Mouse (Mus musculus) hindbrain, embryonic 13.5 days (tissue): Measurements from ENCODE around the gene Crocc. TPM values are rescaled to one million over a fixed set of nuclear protein-coding genes. Genes with fewer than 3 reads are reported as not detected.

Source experiments
- ATAC-seq: fragments of 200-750 bp; cut with Nextera tagmentation; 2 replicates; pipeline ENCODE4 v1.8.0; 2017; ENCODE audit warnings: moderate TSS enrichment; ENCODE audit not compliant: low FRiP score
- H3K27ac ChIP-seq: fragments of 300-500 bp; sonication (generic); 2 replicates; pipeline ENCODE4 v1.5.1; 2015; ENCODE audit warnings: inconsistent platforms, mild to moderate bottlenecking, moderate library complexity
- H3K27me3 ChIP-seq: fragments of 300-500 bp; sonication (generic); 2 replicates; pipeline ENCODE4 v1.6.1; 2015; ENCODE audit warnings: mild to moderate bottlenecking, inconsistent platforms
- H3K36me3 ChIP-seq: fragments of 300-500 bp; sonication (generic); 2 replicates; pipeline ENCODE4 v1.6.1; 2015; ENCODE audit warnings: mild to moderate bottlenecking, inconsistent platforms
- H3K4me1 ChIP-seq: fragments of 300-500 bp; sonication (generic); replicated peaks from 2 replicates; pipeline ENCODE4 v1.6.1; 2015; ENCODE audit warnings: inconsistent platforms
- H3K4me2 ChIP-seq: fragments of 300-500 bp; sonication (generic); 2 replicates; pipeline ENCODE4 v1.6.1; 2015; ENCODE audit warnings: inconsistent platforms, mild to moderate bottlenecking, moderate library complexity
- H3K4me3 ChIP-seq: fragments of 300-500 bp; sonication (generic); 2 replicates; pipeline ENCODE4 v1.5.1; 2015; ENCODE audit warnings: mild to moderate bottlenecking, inconsistent platforms
- H3K9ac ChIP-seq: fragments of 300-500 bp; sonication (generic); 2 replicates; pipeline ENCODE4 v1.6.1; 2015; ENCODE audit warnings: mild to moderate bottlenecking, inconsistent platforms
- H3K9me3 ChIP-seq: fragments of 300-500 bp; sonication (generic); 2 replicates; pipeline ENCODE4 v1.6.1; 2016; ENCODE audit warnings: inconsistent platforms
- WGBS: fragments of 180-500 bp; shearing (Covaris S2); methylation state at CpG from one replicate; pipeline ENCODE4 v1.1.7; 2015; 5-methylcytosine and 5-hydroxymethylcytosine counted together
- polyA plus RNA-seq: library from polyadenylated mRNA; unstranded; fragments of >200 nt; fragmentation: Nextera tagmentation; extraction: Ambion mirVana; gene quantifications from 2 replicates; pipeline ENCODE4 v1.2.1, GENCODE M21; 2015

Crocc gene
- polyA plus RNA-seq, 1 experiment from 2014 or later = 6.0 TPM

GRCm38 (mm10) chr4:141014856-141015255 is 45.5 kb downstream of the Crocc start:
- peak overlapping the region; percentile 26; the same call in 1 of the 2 replicates for H3K9ac ChIP-seq
- 93% methylated on average over 11 of the region's 11 CpGs for WGBS
- no peak overlapping the region for H3K4me2 ChIP-seq
- ATAC-seq = no peak
- peaks cover 62% of the 10 kb centered on the region for H3K36me3 ChIP-seq
- H3K9me3 ChIP-seq = no peaks in the 10 kb centered on the region
- H3K4me3 ChIP-seq = no peak overlapping the region
- peaks cover 72% of the 10 kb centered on the region for H3K4me1 ChIP-seq
- H3K27ac ChIP-seq = no peak overlapping the region
- H3K27me3 ChIP-seq = no peaks in the 10 kb centered on the region

GRCm38 (mm10) chr4:141014114-141014513 is 46.2 kb downstream of the Crocc start:
- Histone ChIP-seq H3K9me3 (no peaks in the 10 kb centered on the region), H3K27ac (peak overlapping the region; percentile 2; the same call in 1 of the 2 replicates), H3K27me3 (no peaks in the 10 kb centered on the region), H3K4me3 (no peak overlapping the region), H3K4me1 (peaks cover 66% of the 10 kb centered on the region), H3K9ac (0 out of 2 replicates have a peak overlapping the region, but pooled peaks have one; percentile 26), H3K4me2 (no peak overlapping the region), H3K36me3 (peaks cover 60% of the 10 kb centered on the region)
- 74% methylated on average over 8 of the region's 8 CpGs for WGBS
- no peak for ATAC-seq

- WGBS = 67% methylated on average over 10 of the region's 10 CpGs
- H3K9ac ChIP-seq = peak overlapping the region; percentile 87
- peaks cover 54% of the 10 kb centered on the region for H3K4me1 ChIP-seq
Observed at GRCm38 (mm10) chr4:141012558-141012957, 47.8 kb downstream of the Crocc start.

GRCm38 (mm10) chr4:141011556-141012328 is 48.6 kb downstream of the Crocc start:
- Histone ChIP-seq H3K36me3 (peaks cover 58% of the 10 kb centered on the region), H3K9ac (peak overlapping the region; percentile 87), H3K4me1 (peaks cover 48% of the 10 kb centered on the region), H3K4me2 (peak overlapping the region; percentile 86), H3K27ac (peak overlapping the region; percentile 87), H3K27me3 (no peaks in the 10 kb centered on the region), H3K4me3 (peak overlapping the region; percentile 73), H3K9me3 (no peaks in the 10 kb centered on the region)
- 38% methylated on average over 14 of the region's 14 CpGs for WGBS
- ATAC-seq = peak; percentile 11; the same call in 1 of the 2 replicates

More at GRCm38 (mm10) chr4:141012558-141012957, 47.8 kb downstream of the Crocc start:
- H3K9me3 ChIP-seq = no peaks in the 10 kb centered on the region
- no peaks in the 10 kb centered on the region for H3K27me3 ChIP-seq
- peaks cover 60% of the 10 kb centered on the region for H3K36me3 ChIP-seq
- no peak overlapping the region for H3K4me3 ChIP-seq
- peak overlapping the region; percentile 87 for H3K27ac ChIP-seq
- H3K4me2 ChIP-seq = peak overlapping the region; percentile 86
- no peak for ATAC-seq

- H3K4me1 ChIP-seq = peaks cover 48% of the 10 kb centered on the region
- H3K36me3 ChIP-seq = peaks cover 58% of the 10 kb centered on the region
- peak overlapping the region; percentile 87 for H3K9ac ChIP-seq
- no peaks in the 10 kb centered on the region for H3K27me3 ChIP-seq
- H3K4me3 ChIP-seq = peak overlapping the region; percentile 73
- peak overlapping the region; percentile 86 for H3K4me2 ChIP-seq
- 0% methylated on average over 17 of the region's 17 CpGs for WGBS
- no peaks in the 10 kb centered on the region for H3K9me3 ChIP-seq
- peak; percentile 60 for ATAC-seq
- H3K27ac ChIP-seq = peak overlapping the region; percentile 87
Observed at GRCm38 (mm10) chr4:141010941-141011429, 49.4 kb downstream of the Crocc start.

GRCm38 (mm10) chr4:141010526-141010925 is 49.8 kb downstream of the Crocc start:
- H3K27me3 ChIP-seq = no peaks in the 10 kb centered on the region
- H3K4me2 ChIP-seq = peak overlapping the region; percentile 86
- peak overlapping the region; percentile 87 for H3K27ac ChIP-seq
- ATAC-seq = peak; percentile 80
- peak overlapping the region; percentile 73 for H3K4me3 ChIP-seq
- H3K36me3 ChIP-seq = peaks cover 58% of the 10 kb centered on the region
- H3K9me3 ChIP-seq = no peaks in the 10 kb centered on the region
- 0% methylated on average over 26 of the region's 26 CpGs for WGBS
- peaks cover 48% of the 10 kb centered on the region for H3K4me1 ChIP-seq
- H3K9ac ChIP-seq = peak overlapping the region; percentile 87

GRCm38 (mm10) chr4:141010118-141010517 is 50.2 kb downstream of the Crocc start, which contains the start of gene Mfap2:
TSS of gene Mfap2 (plus strand) at chr4:141010418.
- peak within 1 kb of the TSS; percentile 73 for H3K4me3 ChIP-seq
- H3K9me3 ChIP-seq = no peaks in the 10 kb centered on the region
- peaks cover 48% of the 10 kb centered on the region for H3K4me1 ChIP-seq
- peak within 1 kb of the TSS; percentile 87 for H3K9ac ChIP-seq
- H3K27me3 ChIP-seq = no peaks in the 10 kb centered on the region
- H3K4me2 ChIP-seq = peak within 1 kb of the TSS; percentile 86
- H3K36me3 ChIP-seq = peaks cover 58% of the 10 kb centered on the region
- no peak for ATAC-seq
- WGBS = 26% methylated on average over 7 of the region's 7 CpGs
- peak within 1 kb of the TSS; percentile 87 for H3K27ac ChIP-seq

- Histone ChIP-seq H3K9me3 (no peaks in the 10 kb centered on the region), H3K9ac (no peak overlapping the region), H3K36me3 (peaks cover 58% of the 10 kb centered on the region), H3K27me3 (no peaks in the 10 kb centered on the region), H3K27ac (no peak overlapping the region), H3K4me2 (no peak overlapping the region), H3K4me3 (no peak overlapping the region), H3K4me1 (peaks cover 30% of the 10 kb centered on the region)
- WGBS = 88% methylated on average over 8 of the region's 8 CpGs
- no peak for ATAC-seq
Observed at GRCm38 (mm10) chr4:141008028-141008427, 52.3 kb downstream of the Crocc start.

GRCm38 (mm10) chr4:141005983-141006382 is 54.4 kb downstream of the Crocc start:
- Histone ChIP-seq H3K36me3 (peaks cover 74% of the 10 kb centered on the region), H3K9ac (no peak overlapping the region), H3K4me3 (no peak overlapping the region), H3K27me3 (no peaks in the 10 kb centered on the region), H3K4me2 (no peak overlapping the region), H3K4me1 (peaks cover 9% of the 10 kb centered on the region), H3K9me3 (no peaks in the 10 kb centered on the region), H3K27ac (no peak overlapping the region)
- no peak for ATAC-seq
- 80% methylated on average over 13 of the region's 13 CpGs for WGBS

- Histone ChIP-seq H3K4me3 (no peak overlapping the region), H3K36me3 (peaks cover 98% of the 10 kb centered on the region), H3K4me2 (no peak overlapping the region), H3K27ac (no peak overlapping the region), H3K9me3 (no peaks in the 10 kb centered on the region), H3K4me1 (peaks cover 1% of the 10 kb centered on the region; the same call in 1 of the 2 replicates), H3K9ac (no peak overlapping the region), H3K27me3 (no peaks in the 10 kb centered on the region)
- 95% methylated on average over 9 of the region's 9 CpGs for WGBS
- no peak for ATAC-seq
Observed at GRCm38 (mm10) chr4:140996812-140997211, 63.5 kb downstream of the Crocc start.

GRCm38 (mm10) chr4:140995811-140996210 is 64.5 kb downstream of the Crocc start:
- H3K36me3 ChIP-seq = peaks cover 88% of the 10 kb centered on the region
- H3K9ac ChIP-seq = no peak overlapping the region
- WGBS = 97% methylated on average over 8 of the region's 8 CpGs
- H3K4me3 ChIP-seq = no peak overlapping the region
- no peaks in the 10 kb centered on the region for H3K9me3 ChIP-seq
- no peak overlapping the region for H3K27ac ChIP-seq
- peaks cover 8% of the 10 kb centered on the region; the same call in 1 of the 2 replicates for H3K4me1 ChIP-seq
- no peak for ATAC-seq
- H3K27me3 ChIP-seq = no peaks in the 10 kb centered on the region
- H3K4me2 ChIP-seq = no peak overlapping the region

GRCm38 (mm10) chr4:140993846-140994245 is 66.5 kb downstream of the Crocc start:
- H3K4me3 ChIP-seq = no peak overlapping the region
- no peaks in the 10 kb centered on the region for H3K27me3 ChIP-seq
- H3K36me3 ChIP-seq = peaks cover 72% of the 10 kb centered on the region
- ATAC-seq = no peak
- no peaks in the 10 kb centered on the region for H3K9me3 ChIP-seq
- no peak overlapping the region for H3K9ac ChIP-seq
- no peak overlapping the region for H3K4me2 ChIP-seq
- WGBS = 86% methylated on average over 8 of the region's 8 CpGs
- H3K27ac ChIP-seq = no peak overlapping the region
- peaks cover 27% of the 10 kb centered on the region for H3K4me1 ChIP-seq
